Mouse (Mus musculus): ENCODE measurements at regions not wholly inside any gene's neighbourhood (a gene's known extent, or its start where the extent isn't known, plus 50 kb on each side); places are given as distances from the start of the nearest gene placed in this dataset.

GRCm38 (mm10) chr10:68901168-68901567 is 177.7 kb downstream of the Tmem26 start:
- H3K4me1 ChIP-seq (ENCODE audit: control insufficient read depth, insufficient read depth, low read length), result peaks cover under 1% of the 10 kb centered on the region; the same call in 1 of the 2 replicates
- no peak for TF ChIP-seq POLR2A (IDR thresholded peaks at IDR 0.05; ENCODE audit: control insufficient read depth, low read depth, low read length)
- no peak for TF ChIP-seq CTCF (IDR thresholded peaks at IDR 0.05; ENCODE audit: control insufficient read depth, insufficient read depth, insufficient replicate concordance, low read depth, low read length)
- H3K27ac ChIP-seq (ENCODE audit: control insufficient read depth, insufficient read depth, low read depth, low read length), result no peak overlapping the region
- H3K4me3 ChIP-seq (ENCODE audit: control insufficient read depth, low read depth, low read length), result no peak overlapping the region
- H3K27me3 ChIP-seq (ENCODE audit: control insufficient read depth, insufficient read depth, low read length), result no peaks in the 10 kb centered on the region
- no peaks in the 10 kb centered on the region for H3K36me3 ChIP-seq (ENCODE audit: control insufficient read depth, insufficient read depth, low read length)

DNA sequence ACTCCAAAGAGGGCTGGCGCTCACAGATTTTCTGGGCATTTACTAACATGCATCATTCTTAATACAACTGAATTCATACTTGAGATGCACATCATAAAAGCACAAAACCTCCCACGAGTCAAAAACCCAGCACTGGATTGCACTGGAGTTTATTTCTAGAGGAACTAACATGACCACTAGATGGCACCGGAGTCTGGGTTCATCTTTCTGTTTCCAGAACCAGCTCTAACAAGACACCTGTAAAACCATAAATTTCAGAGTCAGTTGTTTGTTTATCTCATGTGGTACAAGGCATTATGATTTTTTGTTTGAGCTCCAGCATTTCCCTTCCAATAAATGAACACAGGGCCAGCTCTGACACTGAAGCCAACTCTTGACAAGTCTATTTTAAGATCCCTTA is 179.2 kb downstream of the Tmem26 start:
- H3K36me3 ChIP-seq (ENCODE audit: control insufficient read depth, insufficient read depth, low read length), result no peaks in the 10 kb centered on the region
- peaks cover 11% of the 10 kb centered on the region for H3K4me1 ChIP-seq (ENCODE audit: control insufficient read depth, insufficient read depth, low read length)
- no peak overlapping the region for H3K27ac ChIP-seq (ENCODE audit: control insufficient read depth, insufficient read depth, low read depth, low read length)
- no peaks in the 10 kb centered on the region for H3K27me3 ChIP-seq (ENCODE audit: control insufficient read depth, insufficient read depth, low read length)
- H3K4me3 ChIP-seq (ENCODE audit: control insufficient read depth, low read depth, low read length), result no peak overlapping the region
- TF ChIP-seq CTCF (IDR thresholded peaks at IDR 0.05; ENCODE audit: control insufficient read depth, insufficient read depth, insufficient replicate concordance, low read depth, low read length) (no peak), POLR2A (IDR thresholded peaks at IDR 0.05; ENCODE audit: control insufficient read depth, low read depth, low read length) (no peak)

DNA sequence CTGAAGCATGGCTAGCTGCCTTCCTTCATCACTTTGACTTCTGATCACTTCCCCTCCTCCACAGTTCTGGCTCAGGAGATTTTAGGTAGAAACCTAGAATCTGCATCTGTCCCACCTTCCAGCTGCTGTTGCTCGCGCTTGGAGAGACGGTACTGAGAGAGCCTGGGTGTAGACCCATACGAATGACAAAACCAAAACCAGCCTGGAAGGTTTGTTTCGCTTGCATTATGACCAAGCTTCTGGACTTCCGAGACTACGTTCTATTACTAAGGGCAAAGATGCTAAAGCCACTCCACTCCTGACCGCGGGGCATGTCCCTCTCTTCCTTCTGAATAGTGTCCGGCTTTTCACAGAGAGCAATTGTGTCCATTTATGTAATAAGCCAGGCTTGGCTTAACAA is 180.9 kb downstream of the Tmem26 start:
- peaks cover 11% of the 10 kb centered on the region for H3K4me1 ChIP-seq (ENCODE audit: control insufficient read depth, insufficient read depth, low read length)
- TF ChIP-seq POLR2A (IDR thresholded peaks at IDR 0.05; ENCODE audit: control insufficient read depth, low read depth, low read length) (no peak), CTCF (IDR thresholded peaks at IDR 0.05; ENCODE audit: control insufficient read depth, insufficient read depth, insufficient replicate concordance, low read depth, low read length) (no peak)
- H3K27ac ChIP-seq (ENCODE audit: control insufficient read depth, insufficient read depth, low read depth, low read length), result no peak overlapping the region
- H3K4me3 ChIP-seq (ENCODE audit: control insufficient read depth, low read depth, low read length), result peak overlapping the region; percentile 35
- H3K27me3 ChIP-seq (ENCODE audit: control insufficient read depth, insufficient read depth, low read length), result no peaks in the 10 kb centered on the region
- no peaks in the 10 kb centered on the region for H3K36me3 ChIP-seq (ENCODE audit: control insufficient read depth, insufficient read depth, low read length)

DNA sequence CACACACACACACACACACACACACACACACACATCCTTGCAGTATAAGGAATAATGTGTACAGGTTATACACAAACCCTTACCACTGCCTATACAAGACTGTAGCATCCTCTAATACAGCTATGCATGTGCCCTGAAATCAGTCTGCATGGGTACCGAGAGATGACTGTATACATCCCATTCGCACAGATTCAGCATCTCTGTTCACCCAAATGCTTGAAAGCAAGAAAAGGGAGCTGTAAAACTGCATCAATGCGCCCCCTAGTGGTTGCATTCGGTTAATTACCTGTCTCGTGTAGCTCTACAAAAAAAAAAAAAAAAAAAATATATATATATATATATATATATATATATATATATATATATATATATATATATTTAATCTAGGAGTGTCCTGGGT is 184.8 kb downstream of the Tmem26 start:
- Histone ChIP-seq H3K27ac (ENCODE audit: control insufficient read depth, insufficient read depth, low read depth, low read length) (no peak overlapping the region), H3K4me3 (ENCODE audit: control insufficient read depth, low read depth, low read length) (peak overlapping the region; percentile 23), H3K4me1 (ENCODE audit: control insufficient read depth, insufficient read depth, low read length) (peaks cover 11% of the 10 kb centered on the region), H3K36me3 (ENCODE audit: control insufficient read depth, insufficient read depth, low read length) (no peaks in the 10 kb centered on the region), H3K27me3 (ENCODE audit: control insufficient read depth, insufficient read depth, low read length) (no peaks in the 10 kb centered on the region)
- TF ChIP-seq CTCF (IDR thresholded peaks at IDR 0.05; ENCODE audit: control insufficient read depth, insufficient read depth, insufficient replicate concordance, low read depth, low read length), result no peak
- TF ChIP-seq POLR2A (IDR thresholded peaks at IDR 0.05; ENCODE audit: control insufficient read depth, low read depth, low read length), result no peak

DNA sequence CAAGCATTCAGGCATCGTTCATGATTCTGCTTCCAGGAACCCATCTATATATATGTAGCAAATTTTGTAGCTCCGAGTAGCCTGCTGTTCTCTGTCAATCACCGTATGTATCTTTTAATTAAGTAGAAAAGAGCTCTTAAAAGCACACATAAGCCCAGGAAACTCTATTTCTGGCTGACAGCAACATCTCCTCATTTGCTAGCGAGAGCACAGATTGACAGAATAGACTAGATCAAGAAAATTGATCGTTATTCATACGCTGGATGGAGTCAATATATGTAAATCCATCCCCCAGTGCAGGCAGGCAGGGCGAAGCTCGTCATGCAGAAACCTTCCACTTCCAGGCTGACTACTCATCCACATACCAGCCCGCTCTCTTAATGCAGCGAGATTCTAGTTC is 185.6 kb downstream of the Tmem26 start:
- Histone ChIP-seq H3K4me1 (ENCODE audit: control insufficient read depth, insufficient read depth, low read length) (peaks cover 11% of the 10 kb centered on the region), H3K27me3 (ENCODE audit: control insufficient read depth, insufficient read depth, low read length) (no peaks in the 10 kb centered on the region)
- TF ChIP-seq POLR2A (IDR thresholded peaks at IDR 0.05; ENCODE audit: control insufficient read depth, low read depth, low read length), result no peak
- TF ChIP-seq CTCF (IDR thresholded peaks at IDR 0.05; ENCODE audit: control insufficient read depth, insufficient read depth, insufficient replicate concordance, low read depth, low read length), result no peak

DNA sequence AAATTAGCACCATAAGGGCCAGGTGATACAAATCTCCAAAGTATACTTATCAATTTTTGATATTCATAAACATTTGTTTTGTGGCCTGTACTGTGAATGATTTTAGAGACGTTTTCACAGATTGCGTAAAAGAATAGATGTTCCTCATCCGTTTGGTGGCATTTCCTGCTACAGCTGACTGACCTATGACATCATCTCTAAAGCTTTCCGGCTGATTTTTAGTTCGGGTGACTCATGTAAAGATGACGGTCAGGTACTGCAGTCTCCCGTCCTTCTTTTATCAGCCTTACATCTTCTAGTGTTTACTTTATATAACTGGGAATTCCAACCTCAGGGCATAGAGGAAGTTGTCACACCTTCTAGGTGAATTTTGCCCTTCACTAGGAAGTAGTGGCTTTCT is 192.7 kb downstream of the Tmem26 start:
- no peak for TF ChIP-seq CTCF (IDR thresholded peaks at IDR 0.05; ENCODE audit: control insufficient read depth, insufficient read depth, insufficient replicate concordance, low read depth, low read length)
- no peak for TF ChIP-seq POLR2A (IDR thresholded peaks at IDR 0.05; ENCODE audit: control insufficient read depth, low read depth, low read length)
- Histone ChIP-seq H3K4me3 (ENCODE audit: control insufficient read depth, low read depth, low read length) (no peak overlapping the region), H3K36me3 (ENCODE audit: control insufficient read depth, insufficient read depth, low read length) (no peaks in the 10 kb centered on the region), H3K27ac (ENCODE audit: control insufficient read depth, insufficient read depth, low read depth, low read length) (no peak overlapping the region), H3K4me1 (ENCODE audit: control insufficient read depth, insufficient read depth, low read length) (no peaks in the 10 kb centered on the region), H3K27me3 (ENCODE audit: control insufficient read depth, insufficient read depth, low read length) (no peaks in the 10 kb centered on the region)

More for the DNA sequence above, 185.6 kb downstream of the Tmem26 start:
- Histone ChIP-seq H3K36me3 (ENCODE audit: control insufficient read depth, insufficient read depth, low read length) (no peaks in the 10 kb centered on the region), H3K4me3 (ENCODE audit: control insufficient read depth, low read depth, low read length) (no peak overlapping the region), H3K27ac (ENCODE audit: control insufficient read depth, insufficient read depth, low read depth, low read length) (no peak overlapping the region)

DNA sequence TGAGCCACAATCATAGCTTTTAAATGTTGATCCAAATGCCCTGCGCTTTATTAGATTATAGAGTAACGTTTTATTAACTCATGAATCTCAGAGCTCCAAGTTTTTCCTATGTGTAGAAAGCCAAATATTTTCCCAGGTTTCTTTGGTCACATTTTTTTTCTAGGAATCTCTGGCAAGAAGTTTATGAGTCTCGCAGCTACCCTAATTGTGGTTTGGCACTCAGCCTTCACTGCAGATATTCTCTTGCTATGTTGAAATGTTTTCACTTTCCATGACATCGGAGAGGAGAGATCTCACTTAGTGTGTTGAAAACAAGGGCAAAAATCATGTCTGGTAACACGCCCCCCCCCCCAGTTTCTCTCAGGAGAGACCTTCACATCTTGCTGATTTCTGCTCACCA is 212.4 kb downstream of the Tmem26 start:
- Histone ChIP-seq H3K27me3 (ENCODE audit: control insufficient read depth, insufficient read depth, low read length) (no peaks in the 10 kb centered on the region), H3K27ac (ENCODE audit: control insufficient read depth, insufficient read depth, low read depth, low read length) (no peak overlapping the region)
- TF ChIP-seq CTCF (IDR thresholded peaks at IDR 0.05; ENCODE audit: control insufficient read depth, insufficient read depth, insufficient replicate concordance, low read depth, low read length), result no peak
- no peak for TF ChIP-seq POLR2A (IDR thresholded peaks at IDR 0.05; ENCODE audit: control insufficient read depth, low read depth, low read length)

GRCm38 (mm10) chr10:68943239-68943638 is 208.0 kb upstream of the Rhobtb1 start:
- Histone ChIP-seq H3K27ac (ENCODE audit: control insufficient read depth, insufficient read depth, low read depth, low read length) (no peak overlapping the region), H3K4me1 (ENCODE audit: control insufficient read depth, insufficient read depth, low read length) (no peaks in the 10 kb centered on the region), H3K27me3 (ENCODE audit: control insufficient read depth, insufficient read depth, low read length) (no peaks in the 10 kb centered on the region), H3K4me3 (ENCODE audit: control insufficient read depth, low read depth, low read length) (no peak overlapping the region), H3K36me3 (ENCODE audit: control insufficient read depth, insufficient read depth, low read length) (no peaks in the 10 kb centered on the region)
- TF ChIP-seq CTCF (IDR thresholded peaks at IDR 0.05; ENCODE audit: control insufficient read depth, insufficient read depth, insufficient replicate concordance, low read depth, low read length), result no peak
- TF ChIP-seq POLR2A (IDR thresholded peaks at IDR 0.05; ENCODE audit: control insufficient read depth, low read depth, low read length), result no peak

More for the DNA sequence above, 212.4 kb downstream of the Tmem26 start:
- no peaks in the 10 kb centered on the region; the same call in 1 of the 2 replicates for H3K4me1 ChIP-seq (ENCODE audit: control insufficient read depth, insufficient read depth, low read length)
- H3K36me3 ChIP-seq (ENCODE audit: control insufficient read depth, insufficient read depth, low read length), result no peaks in the 10 kb centered on the region
- no peak overlapping the region for H3K4me3 ChIP-seq (ENCODE audit: control insufficient read depth, low read depth, low read length)
